Mouse (Mus musculus): Measurements from ENCODE around the gene Gm3194.
"Not testable (repeated sequence)": the region's sequence is repeated elsewhere in the genome, so short reads cannot be mapped to it uniquely, and the experiment has no call there.

Gene Gm3194

DNA sequence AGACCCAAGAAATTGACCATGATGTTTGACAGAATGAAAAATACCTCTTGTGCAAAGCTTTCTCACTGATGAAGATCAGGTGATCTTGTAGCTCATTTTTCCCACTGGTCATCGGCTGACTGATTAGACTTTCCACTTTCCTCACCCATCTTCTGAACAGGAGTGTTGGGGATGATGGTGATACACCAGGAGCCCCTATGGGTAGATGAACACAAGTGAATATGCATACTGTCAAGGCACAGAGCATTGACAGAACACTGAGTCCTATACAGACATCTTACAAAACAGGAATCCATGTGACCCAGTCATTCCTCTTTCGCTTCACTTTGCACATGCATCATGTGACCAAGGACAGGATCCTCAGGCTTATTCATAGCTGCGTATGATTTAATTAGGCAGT, at the start of gene Gm3194:
TSS of gene Gm3194 (minus strand) at position 101 of the 400 bp plus-strand sequence.
- not testable (repeated sequence) for DNase-seq

DNA sequence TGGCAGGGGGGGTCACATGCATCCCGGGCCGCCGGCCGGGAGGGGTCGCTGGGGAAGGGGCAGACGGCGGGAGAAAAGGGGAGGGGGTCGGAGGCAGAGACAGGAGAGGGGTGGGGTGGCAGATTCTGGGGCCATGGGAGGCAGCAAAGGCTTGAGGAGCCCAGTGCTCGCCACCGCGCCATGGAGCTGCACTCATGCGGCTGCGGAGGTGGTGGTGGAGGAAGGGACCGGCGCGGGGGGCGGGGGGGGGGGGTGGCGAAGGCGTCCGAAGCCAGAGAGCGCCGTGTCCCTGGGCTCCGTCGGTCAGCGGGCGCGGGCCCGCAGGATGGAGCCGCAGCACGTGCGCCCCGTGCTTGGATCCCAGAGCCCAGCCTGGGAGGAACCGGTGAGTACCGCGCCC, 46.1 kb upstream of the Gm3194 start, which contains the start of gene Gm3488:
TSS of gene Gm3488 (plus strand) at position 301 of the 400 bp plus-strand sequence.
- not testable (repeated sequence) for DNase-seq

DNA sequence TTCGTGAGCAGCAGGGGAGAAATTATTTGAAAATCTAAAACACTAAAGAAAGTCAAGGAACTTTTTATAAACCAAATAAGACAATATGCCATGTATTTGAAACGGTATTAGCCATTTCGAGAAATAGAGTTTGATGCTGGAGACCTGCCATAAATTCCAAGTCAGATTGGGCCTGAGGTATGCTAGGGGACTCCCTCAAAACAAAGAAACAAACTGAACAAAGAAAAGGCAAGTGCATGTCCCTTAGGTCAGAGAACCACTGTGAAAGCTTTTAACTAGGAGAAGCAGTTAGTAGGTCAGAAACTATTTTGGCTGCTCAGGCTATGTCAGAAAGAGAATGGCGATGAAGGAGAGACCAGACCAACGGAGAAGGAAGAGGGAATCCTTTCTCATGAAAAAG, 28.6 kb upstream of the Gm3194 start, which contains the start of gene Gm3187:
TSS of gene Gm3187 (plus strand) at position 301 of the 400 bp plus-strand sequence.
- not testable (repeated sequence) for DNase-seq

DNA sequence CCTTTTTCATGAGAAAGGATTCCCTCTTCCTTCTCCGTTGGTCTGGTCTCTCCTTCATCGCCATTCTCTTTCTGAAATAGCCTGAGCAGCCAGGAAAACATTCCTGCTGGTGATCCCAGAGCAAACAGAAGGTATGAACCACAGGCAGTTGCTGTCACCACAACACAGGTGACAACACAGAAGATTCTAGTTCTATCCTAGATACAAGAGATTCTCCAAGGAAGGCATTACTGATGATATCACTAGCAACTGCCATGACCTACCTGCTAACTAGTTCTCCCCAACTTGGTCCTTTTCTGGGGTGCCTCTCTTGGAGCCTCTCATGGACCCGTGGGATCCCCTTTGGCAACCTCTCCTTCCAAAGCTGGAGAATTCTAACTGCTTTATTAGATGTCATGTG, 22.5 kb upstream of the Gm3194 start, which contains the start of gene Gm8246:
TSS of gene Gm8246 (minus strand) at position 101 of the 400 bp plus-strand sequence.
- DNase-seq, result not testable (repeated sequence)

DNA sequence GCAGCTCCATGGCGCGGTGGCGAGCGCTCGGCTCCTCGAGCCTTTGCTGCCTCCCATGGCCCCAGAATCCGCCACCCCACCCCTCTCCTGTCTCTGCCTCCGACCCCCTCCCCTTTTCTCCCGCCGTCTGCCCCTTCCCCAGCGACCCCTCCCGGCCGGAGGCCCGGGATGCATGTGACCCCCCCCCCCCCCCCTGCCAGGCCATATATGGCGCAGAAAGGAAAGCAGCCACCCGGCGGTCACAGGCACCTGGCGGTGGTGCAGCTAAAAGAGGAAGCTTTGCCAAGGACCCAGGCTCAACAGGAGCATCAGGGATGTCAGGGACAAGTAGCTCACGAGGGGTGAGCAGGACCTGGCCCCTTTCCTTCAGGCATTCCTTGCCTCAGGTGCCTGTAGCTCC, 5.2 kb upstream of the Gm3194 start:
- DNase-seq, result not testable (repeated sequence)

DNA sequence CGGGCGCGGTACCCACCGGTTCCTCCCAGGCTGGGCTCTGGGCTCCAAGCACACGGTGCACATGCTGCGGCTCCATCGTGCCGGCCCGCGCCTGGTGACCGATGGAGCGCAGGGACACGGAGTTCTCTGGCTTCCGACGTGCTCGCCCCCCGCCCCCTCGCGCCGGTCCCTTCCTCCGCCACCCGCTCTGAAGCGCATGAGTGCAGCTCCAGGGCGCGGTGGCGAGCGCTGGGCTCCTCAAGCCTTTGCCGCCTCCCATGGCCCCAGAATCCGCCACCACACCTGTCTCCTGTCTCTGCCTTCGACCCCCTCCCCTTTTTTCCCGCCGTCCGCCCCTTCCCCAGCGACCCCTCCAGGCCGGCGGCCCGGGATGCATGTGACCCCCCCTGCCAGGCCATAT, 66.3 kb downstream of the Gm3194 start, which contains the start of gene Gm3500:
TSS of gene Gm3500 (minus strand) at position 101 of the 400 bp plus-strand sequence.
- DNase-seq, result not testable (repeated sequence)

Measured in thymus, adult 18-20 months (tissue).